Mouse (Mus musculus): ENCODE results near the gene Tbc1d22b.

DNA sequence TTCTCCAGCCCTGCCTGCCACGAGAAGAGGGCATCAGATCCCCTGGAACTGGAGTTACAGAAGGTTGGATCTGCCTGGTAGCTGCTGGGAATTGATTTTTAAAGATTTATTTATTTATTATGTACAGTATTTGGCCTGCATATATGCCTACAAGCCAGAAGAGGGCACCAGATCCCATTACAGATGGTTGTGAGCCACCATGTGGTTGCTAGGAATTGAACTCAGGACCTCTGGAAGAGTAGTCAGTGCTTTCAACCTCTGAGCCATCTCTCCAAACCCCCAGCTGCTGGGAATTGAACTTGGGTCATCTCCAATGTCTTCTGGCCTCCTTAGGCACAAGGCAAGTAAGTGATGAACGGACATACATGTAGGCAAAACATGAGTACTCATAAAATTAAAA, 5.5 kb upstream of the Tbc1d22b start:
- TF ChIP-seq POLR2A (IDR thresholded peaks at IDR 0.05; ENCODE audit: low read depth, low read length), result no peak
- TF ChIP-seq CTCF (IDR thresholded peaks at IDR 0.05; ENCODE audit: extremely low read depth, insufficient read depth, insufficient read length, insufficient replicate concordance), result no peak
